Mouse (Mus musculus) brain, adult 2 months (tissue): ENCODE measurements at regions not wholly inside any gene's neighbourhood (a gene's known extent, or its start where the extent isn't known, plus 50 kb on each side); places are given as distances from the start of the nearest gene placed in this dataset.

Source experiments
- DNase-seq: peaks from one replicate; pipeline ENCODE4 v3.0.0; 2011; ENCODE audit warnings: low read depth, low spot score

- peak; percentile 53 for DNase-seq
Measured at GRCm38 (mm10) chr5:10495086-10495485, 248.8 kb upstream of the Gm5152 start.

- peak; percentile 10 for DNase-seq
Measured at GRCm38 (mm10) chr5:10478073-10478472, 231.7 kb upstream of the Gm5152 start.

- DNase-seq: no peak
Measured at GRCm38 (mm10) chr5:10477461-10477860, 231.1 kb upstream of the Gm5152 start.

- no peak for DNase-seq
Measured at GRCm38 (mm10) chr5:10446584-10446983, 200.3 kb upstream of the Gm5152 start.

- DNase-seq: no peak
Measured at GRCm38 (mm10) chr5:10417691-10418217, 171.4 kb upstream of the Gm5152 start.

- DNase-seq: peak; percentile 5
Measured at GRCm38 (mm10) chr5:10416949-10417348, 170.6 kb upstream of the Gm5152 start.

GRCm38 (mm10) chr5:10414019-10414418 is 167.7 kb upstream of the Gm5152 start:
- DNase-seq: no peak

- no peak for DNase-seq
Measured at GRCm38 (mm10) chr5:10393571-10393970, 147.2 kb upstream of the Gm5152 start.

GRCm38 (mm10) chr5:10388991-10389390 is 142.7 kb upstream of the Gm5152 start:
- peak; percentile 30 for DNase-seq

- DNase-seq: no peak
Measured at GRCm38 (mm10) chr5:10352126-10352525, 105.8 kb upstream of the Gm5152 start.

- no peak for DNase-seq
Measured at GRCm38 (mm10) chr5:10320611-10321010, 74.3 kb upstream of the Gm5152 start.
